Mouse (Mus musculus): ENCODE results near the gene Gsta3. TPM values are rescaled to one million over a fixed set of nuclear protein-coding genes. Genes with fewer than 3 reads are reported as not detected.
"Not testable (repeated sequence)": the region's sequence is repeated elsewhere in the genome, so short reads cannot be mapped to it uniquely, and the experiment has no call there.

The Gsta3 gene
- total RNA-seq (2021) = 10 to 100 TPM; 31.7 to 86.7 TPM
- long read RNA-seq, experiment 1, transcript Gsta3-201 (7 exons, 1,457 nt) = major isoform, 49 of 58 reads
- long read RNA-seq, experiment 1, partial matches to known transcripts = 2 of 58 reads
- long read RNA-seq, experiment 1, other reads (novel, unspliced or antisense) = 1 of 58 reads
- long read RNA-seq, experiment 2, transcript Gsta3-201 (7 exons, 1,457 nt) = major isoform, 8 of 10 reads
- long read RNA-seq, experiment 2, partial matches to known transcripts = 0 of 10 reads
- long read RNA-seq, experiment 2, other reads (novel, unspliced or antisense) = 0 of 10 reads

- DNase-seq = no peak
These were observed at the start of gene Gsta3 for GRCm38 (mm10) chr1:21239911-21240898. Gsta3 (plus strand) TSS chr1:21240589.

- DNase-seq = no peak
These were observed 34.1 kb upstream of the Gsta3 start for GRCm38 (mm10) chr1:21206241-21206640.

- DNase-seq = not testable (repeated sequence)
These were observed 26.9 kb upstream of the Gsta3 start for GRCm38 (mm10) chr1:21213537-21213936.

GRCm38 (mm10) chr1:21213991-21214692, 26.2 kb upstream of the Gsta3 start:
- not testable (repeated sequence) for DNase-seq

- DNase-seq = peak; percentile 92 to 94
These were observed 21.9 kb upstream of the Gsta3 start, which contains the start of gene Tmem14a for GRCm38 (mm10) chr1:21218489-21218919. Tmem14a (plus strand) TSS chr1:21218575.

- no peak for DNase-seq
These were observed 12.5 kb upstream of the Gsta3 start for GRCm38 (mm10) chr1:21227756-21228395.

- DNase-seq = not testable (repeated sequence)
These were observed 11.4 kb upstream of the Gsta3 start for GRCm38 (mm10) chr1:21228740-21229722.

- DNase-seq = no peak
These were observed 10.0 kb upstream of the Gsta3 start for GRCm38 (mm10) chr1:21230376-21230775.

GRCm38 (mm10) chr1:21231744-21232464, 8.5 kb upstream of the Gsta3 start:
- peak in 1 of 2 experiments; percentile 18 for DNase-seq

- DNase-seq = no peak
These were observed 7.9 kb upstream of the Gsta3 start for GRCm38 (mm10) chr1:21232516-21232915.

- no peak for DNase-seq
These were observed 5.0 kb upstream of the Gsta3 start for GRCm38 (mm10) chr1:21235359-21235758.

- no peak for DNase-seq
These were observed 707 bp downstream of the Gsta3 start for GRCm38 (mm10) chr1:21241096-21241495.

GRCm38 (mm10) chr1:21244290-21244960, 4.0 kb downstream of the Gsta3 start:
- no peak for DNase-seq

GRCm38 (mm10) chr1:21246136-21246535, 5.7 kb downstream of the Gsta3 start:
- DNase-seq = no peak

GRCm38 (mm10) chr1:21247896-21248295, 7.5 kb downstream of the Gsta3 start:
- no peak for DNase-seq

GRCm38 (mm10) chr1:21248560-21249390, 8.4 kb downstream of the Gsta3 start:
- DNase-seq = no peak

- no peak for DNase-seq
These were observed 11.3 kb downstream of the Gsta3 start for GRCm38 (mm10) chr1:21251661-21252060.

Measured in adrenal gland, postnatal 36 days (tissue).